Comparison of ENCODE assay signal across 9 mouse cellular contexts in the genomic region with DNA sequence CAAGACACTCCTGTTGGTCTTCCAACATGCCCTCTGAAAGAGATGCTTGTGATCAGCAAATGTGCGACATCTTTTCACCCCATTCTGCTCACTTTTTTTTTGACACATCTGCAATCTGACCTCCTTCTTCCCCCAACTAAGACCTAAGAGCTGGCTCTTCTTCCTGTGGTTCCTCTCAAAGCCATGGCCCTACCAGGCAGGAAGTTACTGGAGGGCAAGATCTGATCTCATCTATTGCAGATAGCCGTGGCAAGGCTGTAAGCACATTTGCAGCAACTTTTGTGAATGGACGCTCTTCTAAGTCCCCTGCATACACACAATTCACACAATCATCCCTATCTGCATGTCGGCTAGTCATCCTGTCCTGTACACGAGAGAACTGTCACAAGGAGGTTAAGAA.
"Had no signal": no experiment of that assay in that cellular context is flagged by ENCODE, and none has a peak within 500 bp of the region (broad histone marks: within the 10 kb centered on the region; RNA-seq: fewer than 3 reads in every experiment).

No protein-coding gene starts in this region.

- DNase-seq: kidney, adult 18-20 months; kidney, adult 9 months; kidney, postnatal 25 days; layer of hippocampus, adult 9-11 months; liver; lung, adult 18-20 months; lung, postnatal 10 days; lung, postnatal 36 days had no signal

- ATAC-seq: midbrain, embryonic 16.5 days had no signal
